Mouse (Mus musculus): ENCODE results near the gene Ano1. TPM values are rescaled to one million over a fixed set of nuclear protein-coding genes. Genes with fewer than 3 reads are reported as not detected.

Gene Ano1
- polyA plus RNA-seq, 1 experiment from 2014 or later: 53.6 TPM

DNA sequence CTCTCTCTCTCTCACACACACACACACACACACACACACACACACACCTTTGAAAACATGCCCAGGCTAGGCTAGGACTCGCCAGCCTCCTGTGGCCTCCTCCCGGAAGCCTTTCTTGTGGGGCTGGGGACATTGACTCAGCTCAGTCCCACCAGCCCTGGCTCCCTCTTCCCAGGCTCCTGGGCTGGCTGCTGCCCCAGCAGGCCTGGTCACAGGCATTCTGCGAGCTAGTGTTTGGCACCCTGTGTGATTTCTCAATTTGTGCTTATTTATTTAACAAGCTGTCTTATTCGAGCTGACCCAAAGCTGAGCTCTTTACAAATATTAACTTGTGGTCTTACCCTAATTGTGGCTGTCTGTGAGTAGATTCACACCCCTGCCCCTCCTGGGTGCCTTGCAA, 66.8 kb downstream of the Ano1 start:
- no peaks in the 10 kb centered on the region for H3K27me3 ChIP-seq (ENCODE audit: insufficient read depth, low read length)
- no peak overlapping the region for H3K4me2 ChIP-seq (replicated peaks; ENCODE audit: low read depth, low read length)
- H3K4me3 ChIP-seq (ENCODE audit: low read length): no peak overlapping the region
- H3K27ac ChIP-seq (ENCODE audit: low read length): no peak overlapping the region
- H3K4me1 ChIP-seq (ENCODE audit: insufficient read depth, low read length): peaks cover 12% of the 10 kb centered on the region
- 67% methylated on average over 4 of the region's 4 CpGs for WGBS
- ATAC-seq (ENCODE audit: low FRiP score, low TSS enrichment): no peak
- H3K9ac ChIP-seq (replicated peaks; ENCODE audit: low read length): no peak overlapping the region
- H3K36me3 ChIP-seq (ENCODE audit: insufficient read depth, low read length): no peaks in the 10 kb centered on the region
- H3K9me3 ChIP-seq (ENCODE audit: low read length): no peaks in the 10 kb centered on the region

DNA sequence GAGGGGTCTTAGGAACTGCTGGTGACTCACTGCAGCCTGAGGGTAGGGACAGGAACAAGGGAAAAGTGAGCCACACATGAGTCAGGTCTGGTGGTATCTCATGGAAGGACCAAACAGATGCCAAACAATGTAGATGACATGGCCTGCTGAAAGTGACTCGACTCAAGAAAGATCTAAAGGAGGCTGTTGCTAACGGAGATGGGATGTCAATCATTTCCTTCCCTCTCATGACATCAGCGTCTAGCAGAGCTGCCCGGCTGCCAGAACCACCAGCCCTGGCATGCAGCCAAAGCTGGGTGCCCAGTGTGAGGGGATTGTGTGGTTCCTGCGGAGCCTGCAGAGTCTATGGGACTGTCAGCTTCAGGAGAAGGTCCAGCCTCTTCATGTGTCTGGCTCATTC, 67.3 kb downstream of the Ano1 start:
- 45% methylated on average over 5 of the region's 5 CpGs for WGBS
- no peak overlapping the region for H3K9ac ChIP-seq (replicated peaks; ENCODE audit: low read length)

DNA sequence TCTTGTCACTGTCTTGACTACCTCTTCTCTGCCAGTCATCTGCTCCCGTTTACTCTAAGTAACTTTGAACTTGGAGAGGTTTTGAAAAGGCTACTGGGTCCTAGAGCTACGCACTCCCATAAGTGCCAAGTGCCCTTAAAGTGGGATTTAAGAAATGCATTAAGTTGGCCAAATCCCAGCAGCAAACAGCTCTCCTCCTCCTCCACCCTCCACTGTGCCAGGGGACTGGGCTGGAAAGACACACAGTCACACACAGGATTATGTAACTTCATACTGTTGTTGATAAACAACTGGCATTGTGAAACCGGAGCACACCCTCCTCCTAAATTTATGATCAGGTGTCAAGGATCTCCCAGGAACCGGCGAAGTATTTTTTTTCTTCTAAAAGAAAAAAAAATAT, 71.7 kb downstream of the Ano1 start:
- Histone ChIP-seq H3K4me2 (replicated peaks; ENCODE audit: low read depth, low read length) (no peak overlapping the region), H3K36me3 (ENCODE audit: insufficient read depth, low read length) (no peaks in the 10 kb centered on the region), H3K27ac (ENCODE audit: low read length) (no peak overlapping the region), H3K27me3 (ENCODE audit: insufficient read depth, low read length) (no peaks in the 10 kb centered on the region), H3K9me3 (ENCODE audit: low read length) (no peaks in the 10 kb centered on the region), H3K4me1 (ENCODE audit: insufficient read depth, low read length) (peaks cover 32% of the 10 kb centered on the region), H3K9ac (replicated peaks; ENCODE audit: low read length) (no peak overlapping the region), H3K4me3 (ENCODE audit: low read length) (no peak overlapping the region)
- 58% methylated on average over 5 of the region's 5 CpGs for WGBS
- ATAC-seq (ENCODE audit: low FRiP score, low TSS enrichment): no peak

More for the DNA sequence above, 67.3 kb downstream of the Ano1 start:
- H3K4me1 ChIP-seq (ENCODE audit: insufficient read depth, low read length): peaks cover 10% of the 10 kb centered on the region
- H3K36me3 ChIP-seq (ENCODE audit: insufficient read depth, low read length): no peaks in the 10 kb centered on the region
- no peak for ATAC-seq (ENCODE audit: low FRiP score, low TSS enrichment)
- no peak overlapping the region for H3K4me3 ChIP-seq (ENCODE audit: low read length)
- H3K4me2 ChIP-seq (replicated peaks; ENCODE audit: low read depth, low read length): no peak overlapping the region
- H3K27me3 ChIP-seq (ENCODE audit: insufficient read depth, low read length): no peaks in the 10 kb centered on the region
- no peak overlapping the region for H3K27ac ChIP-seq (ENCODE audit: low read length)
- H3K9me3 ChIP-seq (ENCODE audit: low read length): no peaks in the 10 kb centered on the region

DNA sequence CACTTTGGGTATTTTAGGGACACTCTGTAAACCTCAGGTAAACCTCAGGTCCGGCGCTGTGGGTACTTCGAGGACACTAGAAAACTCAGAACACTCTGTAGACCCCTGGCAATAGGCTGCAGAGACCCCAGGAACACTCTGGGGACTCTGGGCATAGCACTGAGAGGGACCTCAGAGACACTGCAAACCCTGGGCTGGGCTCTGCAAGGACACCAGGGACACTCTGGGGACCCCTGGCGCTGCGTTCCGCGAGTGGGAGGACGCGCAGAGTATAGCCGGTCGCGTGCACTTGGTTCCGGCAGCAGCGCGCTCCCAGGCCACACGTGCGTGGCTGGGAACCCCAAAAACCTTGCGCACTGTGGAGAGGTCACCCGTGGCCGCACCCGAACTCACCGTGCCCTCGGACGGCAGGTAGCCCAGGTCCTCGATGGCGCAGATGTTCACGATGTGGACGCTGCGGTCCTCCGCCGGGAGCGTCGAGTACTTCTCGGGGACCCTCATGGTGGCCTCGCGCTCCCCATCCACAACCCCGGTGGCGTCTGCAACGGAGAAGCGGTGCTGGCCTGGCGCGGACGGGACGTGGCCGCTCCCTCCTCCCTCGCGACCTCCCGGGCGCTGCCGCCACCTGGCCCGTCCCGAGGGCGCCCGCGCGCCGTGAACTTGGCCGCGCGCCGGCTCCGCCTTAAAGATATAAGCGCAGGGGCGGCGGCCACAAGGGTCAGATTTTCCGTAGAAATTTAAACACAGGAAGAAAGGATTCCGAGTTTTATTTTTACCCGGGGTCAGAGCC, 73.3 kb downstream of the Ano1 start:
- Histone ChIP-seq H3K36me3 (ENCODE audit: insufficient read depth, low read length) (no peaks in the 10 kb centered on the region), H3K27ac (ENCODE audit: low read length) (no peak overlapping the region), H3K27me3 (ENCODE audit: insufficient read depth, low read length) (no peaks in the 10 kb centered on the region), H3K4me2 (replicated peaks; ENCODE audit: low read depth, low read length) (peak overlapping the region; percentile 87), H3K9me3 (ENCODE audit: low read length) (no peaks in the 10 kb centered on the region), H3K4me1 (ENCODE audit: insufficient read depth, low read length) (peaks cover 35% of the 10 kb centered on the region), H3K9ac (replicated peaks; ENCODE audit: low read length) (peak overlapping the region; percentile 68), H3K4me3 (ENCODE audit: low read length) (peak overlapping the region; percentile 59)
- 5% methylated on average over 66 of the region's 68 CpGs for WGBS
- ATAC-seq (ENCODE audit: low FRiP score, low TSS enrichment): peak; percentile 46

DNA sequence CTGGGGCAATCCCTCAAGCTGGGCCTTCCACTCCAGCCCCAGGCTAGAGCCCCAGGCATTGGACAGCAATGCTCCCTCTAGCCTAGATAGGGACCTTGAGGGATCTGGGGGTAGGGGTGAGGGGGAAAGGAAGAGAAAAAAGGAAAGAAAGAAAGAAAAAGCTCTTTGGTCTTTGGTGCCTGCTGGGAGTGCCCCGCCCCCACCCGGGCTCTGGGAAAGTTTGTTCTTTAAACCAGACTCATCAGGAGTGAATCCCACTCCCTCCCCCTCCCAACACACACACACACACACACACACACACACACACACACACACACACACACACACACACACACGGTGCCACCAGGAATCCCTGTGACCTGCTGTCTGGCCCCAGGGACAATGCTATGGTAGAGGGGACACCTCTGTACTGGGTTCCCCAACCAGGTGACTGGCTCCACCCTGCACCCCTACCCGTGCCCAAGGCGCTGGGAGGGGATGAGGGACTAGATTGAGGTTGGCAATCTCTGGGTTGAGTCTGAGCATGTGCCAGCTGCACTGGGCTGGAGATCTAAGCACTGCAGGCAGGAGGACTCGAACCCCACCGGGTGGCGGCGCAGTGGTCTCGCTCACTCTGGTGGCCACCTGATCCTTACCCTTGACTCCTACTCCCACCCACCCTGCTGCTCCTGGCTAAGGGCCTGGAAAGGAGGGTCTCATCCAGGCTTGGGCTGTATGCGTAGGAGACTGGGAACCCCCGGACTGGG, 74.3 kb downstream of the Ano1 start:
- peaks cover 35% of the 10 kb centered on the region for H3K4me1 ChIP-seq (ENCODE audit: insufficient read depth, low read length)
- peak overlapping the region; percentile 59 for H3K4me3 ChIP-seq (ENCODE audit: low read length)
- H3K27ac ChIP-seq (ENCODE audit: low read length): 0 out of 2 replicates have a peak overlapping the region, but pooled peaks have one; percentile 53
- H3K27me3 ChIP-seq (ENCODE audit: insufficient read depth, low read length): no peaks in the 10 kb centered on the region
- 37% methylated on average over 11 of the region's 12 CpGs for WGBS
- H3K9me3 ChIP-seq (ENCODE audit: low read length): no peaks in the 10 kb centered on the region
- ATAC-seq (ENCODE audit: low FRiP score, low TSS enrichment): peak; percentile 46
- H3K36me3 ChIP-seq (ENCODE audit: insufficient read depth, low read length): no peaks in the 10 kb centered on the region
- H3K9ac ChIP-seq (replicated peaks; ENCODE audit: low read length): peak overlapping the region; percentile 68
- H3K4me2 ChIP-seq (replicated peaks; ENCODE audit: low read depth, low read length): peak overlapping the region; percentile 87

DNA sequence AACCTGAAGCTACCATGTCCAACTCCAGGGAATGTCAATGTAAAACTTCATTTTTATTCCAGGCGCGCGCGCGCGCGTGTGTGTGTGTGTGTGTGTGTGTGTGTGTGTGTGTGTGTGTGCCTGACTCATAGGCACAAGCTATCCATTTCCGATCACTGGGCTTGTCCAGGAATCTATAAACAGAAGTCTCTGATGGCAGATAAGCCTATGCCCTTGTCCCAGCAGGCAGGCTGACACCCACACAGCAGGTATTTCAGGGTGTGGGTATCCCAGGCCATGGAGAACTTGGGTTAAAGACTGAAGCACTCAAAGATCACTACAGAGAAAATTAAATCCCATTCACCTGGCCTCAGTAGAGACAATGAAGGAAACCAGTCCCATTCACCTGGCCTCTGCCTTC, 76.1 kb downstream of the Ano1 start:
- Histone ChIP-seq H3K9me3 (ENCODE audit: low read length) (no peaks in the 10 kb centered on the region), H3K4me1 (ENCODE audit: insufficient read depth, low read length) (peaks cover 35% of the 10 kb centered on the region), H3K4me2 (replicated peaks; ENCODE audit: low read depth, low read length) (no peak overlapping the region), H3K4me3 (ENCODE audit: low read length) (no peak overlapping the region), H3K36me3 (ENCODE audit: insufficient read depth, low read length) (no peaks in the 10 kb centered on the region), H3K27ac (ENCODE audit: low read length) (no peak overlapping the region; the same call in 1 of the 2 replicates), H3K9ac (replicated peaks; ENCODE audit: low read length) (no peak overlapping the region), H3K27me3 (ENCODE audit: insufficient read depth, low read length) (no peaks in the 10 kb centered on the region)
- no peak for ATAC-seq (ENCODE audit: low FRiP score, low TSS enrichment)
- 79% methylated on average over 8 of the region's 8 CpGs for WGBS

DNA sequence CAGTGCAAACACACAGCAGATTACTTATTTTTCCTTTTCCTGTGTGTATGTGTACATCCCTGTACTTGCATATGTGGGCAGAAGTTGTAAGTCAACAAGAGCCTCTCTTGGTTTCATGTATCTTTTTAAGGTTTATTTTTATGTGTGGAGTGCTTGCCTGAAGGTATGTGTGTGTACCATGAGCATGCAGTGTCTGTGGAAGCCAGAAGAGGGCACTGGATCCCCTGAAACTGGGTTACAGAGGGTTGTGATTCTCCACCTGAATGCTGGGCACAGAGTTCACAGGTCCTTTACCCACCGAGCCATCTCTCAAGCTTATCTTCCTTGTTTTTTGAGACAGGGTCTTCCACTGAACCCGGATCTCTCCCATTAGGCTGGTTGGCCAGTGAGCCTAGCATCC, 81.9 kb downstream of the Ano1 start:
- 100% methylated on average over 2 of the region's 2 CpGs for WGBS
- H3K4me2 ChIP-seq (replicated peaks; ENCODE audit: low read depth, low read length): no peak overlapping the region
- no peak for ATAC-seq (ENCODE audit: low FRiP score, low TSS enrichment)
- H3K4me1 ChIP-seq (ENCODE audit: insufficient read depth, low read length): peaks cover 23% of the 10 kb centered on the region
- no peak overlapping the region for H3K9ac ChIP-seq (replicated peaks; ENCODE audit: low read length)
- H3K4me3 ChIP-seq (ENCODE audit: low read length): no peak overlapping the region
- no peaks in the 10 kb centered on the region; the same call in 1 of the 2 replicates for H3K9me3 ChIP-seq (ENCODE audit: low read length)
- no peaks in the 10 kb centered on the region for H3K27me3 ChIP-seq (ENCODE audit: insufficient read depth, low read length)
- 0 out of 2 replicates have a peak, but pooled peaks cover 5% of the 10 kb centered on the region for H3K36me3 ChIP-seq (ENCODE audit: insufficient read depth, low read length)
- H3K27ac ChIP-seq (ENCODE audit: low read length): no peak overlapping the region

DNA sequence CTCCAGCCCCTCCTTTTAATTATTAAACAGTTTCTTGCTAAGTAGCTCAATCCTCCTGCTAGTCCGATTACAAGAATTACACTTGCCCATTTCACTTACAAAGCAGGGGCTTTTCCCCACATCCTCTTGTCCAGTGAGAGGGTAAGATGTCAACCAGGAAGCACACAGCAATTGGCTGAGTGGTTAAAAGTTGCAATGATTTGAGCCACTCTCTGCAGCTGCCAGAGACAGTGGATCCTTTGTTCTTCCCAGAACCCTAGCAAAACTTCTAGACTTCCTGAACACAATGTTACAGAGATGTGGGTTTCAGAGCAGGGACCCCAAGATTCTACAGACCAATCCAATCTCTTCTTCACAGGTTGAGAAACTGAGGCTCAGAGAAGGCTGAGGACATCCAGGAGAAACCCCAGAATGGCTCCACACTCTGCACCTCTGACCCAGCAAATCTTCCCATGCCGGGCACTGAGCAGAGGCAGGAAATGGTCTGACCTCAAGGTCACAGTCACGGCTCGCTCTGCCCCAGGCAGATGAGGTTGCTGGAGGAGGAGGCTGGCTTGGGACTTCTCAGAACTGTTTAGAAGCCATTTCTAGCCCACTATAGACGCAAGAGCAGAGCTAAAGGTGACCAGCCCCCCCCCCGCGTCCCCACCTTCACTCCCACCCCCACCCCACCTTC, 83.0 kb downstream of the Ano1 start:
- H3K4me1 ChIP-seq (ENCODE audit: insufficient read depth, low read length): peaks cover 32% of the 10 kb centered on the region
- H3K9me3 ChIP-seq (ENCODE audit: low read length): no peaks in the 10 kb centered on the region; the same call in 1 of the 2 replicates
- no peak overlapping the region for H3K4me3 ChIP-seq (ENCODE audit: low read length)
- no peak overlapping the region for H3K9ac ChIP-seq (replicated peaks; ENCODE audit: low read length)
- H3K27ac ChIP-seq (ENCODE audit: low read length): peak overlapping the region; percentile 51
- 0 out of 2 replicates have a peak, but pooled peaks cover 5% of the 10 kb centered on the region for H3K36me3 ChIP-seq (ENCODE audit: insufficient read depth, low read length)
- 21% methylated on average over 7 of the region's 7 CpGs for WGBS
- no peaks in the 10 kb centered on the region for H3K27me3 ChIP-seq (ENCODE audit: insufficient read depth, low read length)
- H3K4me2 ChIP-seq (replicated peaks; ENCODE audit: low read depth, low read length): no peak overlapping the region
- peak; percentile 47; the same call in 1 of the 2 replicates for ATAC-seq (ENCODE audit: low FRiP score, low TSS enrichment)

DNA sequence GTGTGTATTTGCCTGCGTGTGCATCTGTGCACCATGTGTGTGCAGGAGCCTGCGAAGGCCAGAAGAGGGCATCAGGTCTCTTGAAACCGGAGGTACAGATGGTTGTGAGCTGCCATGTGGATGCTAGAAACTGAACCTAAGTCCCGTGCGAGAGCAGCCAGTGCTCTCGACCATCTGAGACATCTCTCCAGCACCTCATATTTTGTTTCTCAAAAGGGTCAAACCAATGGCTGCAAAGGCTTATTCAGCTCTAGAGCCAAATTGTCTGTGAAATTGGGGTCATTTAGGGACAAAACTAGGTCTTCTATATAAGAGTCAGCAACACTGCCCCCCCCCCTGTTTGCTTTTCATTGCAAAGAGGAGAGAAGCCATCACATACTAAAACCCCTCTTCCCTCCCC, 84.7 kb downstream of the Ano1 start:
- Histone ChIP-seq H3K4me1 (ENCODE audit: insufficient read depth, low read length) (peaks cover 43% of the 10 kb centered on the region), H3K36me3 (ENCODE audit: insufficient read depth, low read length) (0 out of 2 replicates have a peak, but pooled peaks cover 5% of the 10 kb centered on the region), H3K27me3 (ENCODE audit: insufficient read depth, low read length) (no peaks in the 10 kb centered on the region), H3K4me2 (replicated peaks; ENCODE audit: low read depth, low read length) (no peak overlapping the region), H3K9ac (replicated peaks; ENCODE audit: low read length) (no peak overlapping the region), H3K4me3 (ENCODE audit: low read length) (no peak overlapping the region), H3K9me3 (ENCODE audit: low read length) (no peaks in the 10 kb centered on the region; the same call in 1 of the 2 replicates), H3K27ac (ENCODE audit: low read length) (no peak overlapping the region)
- WGBS: 90% methylated on average over 6 of the region's 6 CpGs
- ATAC-seq (ENCODE audit: low FRiP score, low TSS enrichment): no peak
